In the genomic region with DNA sequence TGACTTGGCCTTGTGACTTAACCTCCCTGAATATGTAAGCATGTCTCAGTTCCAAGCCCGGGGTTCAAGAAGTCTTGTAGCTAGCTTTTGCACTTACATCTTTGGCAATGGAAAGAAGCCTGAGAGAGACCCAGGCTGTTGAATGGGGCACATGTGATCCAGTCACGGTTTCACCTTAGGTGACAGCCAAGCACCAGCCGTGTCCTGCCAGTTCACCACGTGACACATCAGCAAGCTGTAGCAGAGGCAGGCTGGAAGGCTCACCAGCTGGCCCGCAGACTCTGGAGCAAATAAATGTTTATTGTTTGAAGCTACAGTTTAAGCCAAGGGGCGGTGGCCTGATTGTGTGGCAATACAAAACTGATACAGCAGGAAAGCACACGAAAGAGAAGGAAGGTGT, we compare ENCODE assay signal across 18 mouse cellular contexts.
DNase-seq lines count a peak whose midpoint lies in the region; ATAC-seq and TF ChIP-seq lines count a peak whose summit lies in the region.
"Had no signal": no experiment of that assay in that cellular context is flagged by ENCODE, and none has a peak within 500 bp of the region (broad histone marks: within the 10 kb centered on the region; RNA-seq: fewer than 3 reads in every experiment).

No protein-coding gene starts in this region.

- no peaks in the 10 kb centered on the region for H3K79me2 ChIP-seq in CH12.LX (replicated peaks; ENCODE audit: control insufficient read depth, extremely low read depth, insufficient read depth, poor library complexity, severe bottlenecking)

- no peak for TF ChIP-seq RAD21 in CH12.LX (IDR thresholded peaks at IDR 0.05; ENCODE audit: low read depth, low read length)

- intact Hi-C loops in left cerebral cortex, postnatal 4 days (cut with DNase I) = no loop called here

- WGBS in forebrain, embryonic 11.5 days = 83% methylated on average over 7 of the region's 7 CpGs
- 70% methylated on average over 7 of the region's 7 CpGs for WGBS in midbrain, postnatal 0 days

- H3K36me3 ChIP-seq in CH12.LX (replicated peaks in 1 of 2; ENCODE audit: control insufficient read depth in 1 of 2, insufficient read depth in 1 of 2, low read length in 1 of 2) = peaks cover 0 to 20% of the 10 kb centered on the region in 2 experiments
- H3K36me3 ChIP-seq in forebrain, embryonic 11.5 days (ENCODE audit: control insufficient read depth, insufficient read depth, low read length) = no peaks in the 10 kb centered on the region
- no peaks in the 10 kb centered on the region for H3K36me3 ChIP-seq in midbrain, postnatal 0 days (ENCODE audit: insufficient read depth, low read length)
- H3K36me3 ChIP-seq: embryonic facial prominence, embryonic 12.5 days; heart, embryonic 15.5 days; limb, embryonic 10.5 days; liver, embryonic 15.5 days; midbrain, embryonic 15.5 days; stomach, embryonic 15.5 days had no signal

- H3K4me2 ChIP-seq in CH12.LX (ENCODE audit: insufficient read depth, low read depth, poor library complexity, severe bottlenecking) = no peak overlapping the region
- H3K4me2 ChIP-seq in forebrain, embryonic 11.5 days (ENCODE audit: low read depth, low read length, severe bottlenecking) = no peak overlapping the region
- H3K4me2 ChIP-seq in midbrain, postnatal 0 days (ENCODE audit: low read depth, low read length, poor library complexity, severe bottlenecking) = no peak overlapping the region
- H3K4me2 ChIP-seq: embryonic facial prominence, embryonic 12.5 days; heart, embryonic 15.5 days; midbrain, embryonic 15.5 days; stomach, embryonic 15.5 days had no signal

- in situ Hi-C loops in CH12.LX (cut with MboI; ENCODE audit: low pct_ligation_motif_present, low pct_unique_long_range_greater_than_20kb, low sequenced_read_pairs) = loop anchor here (25.0 kb wide), 1 partner anchor 734 kb away; no protein-coding TSS in a partner anchor

- peaks cover 5% of the 10 kb centered on the region for H3K9me3 ChIP-seq in CH12.LX (replicated peaks; ENCODE audit: low read length)
- no peaks in the 10 kb centered on the region for H3K9me3 ChIP-seq in forebrain, embryonic 11.5 days (ENCODE audit: control insufficient read depth, low read length)
- H3K9me3 ChIP-seq in midbrain, postnatal 0 days (ENCODE audit: low read length) = no peaks in the 10 kb centered on the region
- H3K9me3 ChIP-seq: embryonic facial prominence, embryonic 12.5 days; heart, embryonic 15.5 days; limb, embryonic 10.5 days; liver, embryonic 15.5 days; midbrain, embryonic 15.5 days; stomach, embryonic 15.5 days had no signal

- TF ChIP-seq EP300 in CH12.LX (IDR thresholded peaks at IDR 0.05; ENCODE audit: low read length) = no peak

- peaks cover 3 to 32% of the 10 kb centered on the region in 2 experiments for H3K4me1 ChIP-seq in CH12.LX (ENCODE audit: control insufficient read depth in 1 of 2, insufficient read depth in 2 of 2)
- peaks cover 4% of the 10 kb centered on the region; the same call in 1 of the 2 replicates for H3K4me1 ChIP-seq in forebrain, embryonic 11.5 days (replicated peaks; ENCODE audit: control insufficient read depth, insufficient read depth, low read length)
- no peaks in the 10 kb centered on the region for H3K4me1 ChIP-seq in midbrain, postnatal 0 days (ENCODE audit: insufficient read depth, low read length)

- TF ChIP-seq POLR2A in CH12.LX (IDR thresholded peaks at IDR 0.05; ENCODE audit: low read depth, low read length) = no peak

- no peak overlapping the region for H3K4me3 ChIP-seq in CH12.LX (replicated peaks in 1 of 3; ENCODE audit: low read depth in 2 of 3, low read length in 2 of 3, poor library complexity in 1 of 3)
- H3K4me3 ChIP-seq in forebrain, embryonic 11.5 days (ENCODE audit: low read depth, low read length) = no peak overlapping the region
- H3K4me3 ChIP-seq in midbrain, postnatal 0 days (ENCODE audit: low read depth, low read length) = no peak overlapping the region
- H3K4me3 ChIP-seq: embryonic facial prominence, embryonic 12.5 days; heart, embryonic 15.5 days; limb, embryonic 10.5 days; liver, embryonic 15.5 days; midbrain, embryonic 15.5 days; stomach, embryonic 15.5 days had no signal

- dilution Hi-C loops in CH12.LX (cut with MboI; ENCODE audit: extremely low pct_ligation_motif_present, extremely low pct_unique_long_range_greater_than_20kb, low sequenced_read_pairs) = no loop called here

- H3K9ac ChIP-seq in CH12.LX (ENCODE audit: insufficient read depth, low read depth) = no peak overlapping the region
- no peak overlapping the region for H3K9ac ChIP-seq in forebrain, embryonic 11.5 days (ENCODE audit: low read length)
- no peak overlapping the region for H3K9ac ChIP-seq in midbrain, postnatal 0 days (replicated peaks; ENCODE audit: low read length, poor library complexity, severe bottlenecking)
- H3K9ac ChIP-seq: embryonic facial prominence, embryonic 12.5 days; heart, embryonic 15.5 days; liver, embryonic 15.5 days; midbrain, embryonic 15.5 days; stomach, embryonic 15.5 days had no signal

- peak; percentile 25 for DNase-seq in left cerebral cortex, postnatal 4 days
- DNase-seq in left cerebral cortex, adult 18-20 months (ENCODE audit: low spot score in 2 of 2) = no peak
- DNase-seq in CH12.LX (ENCODE audit: extremely low read depth) = no peak
- peak; percentile 11 for DNase-seq in NIH3T3 (ENCODE audit: low read depth)
- DNase-seq in kidney, postnatal 25 days = peak; percentile 71 to 88
- DNase-seq in forebrain, embryonic 11.5 days (ENCODE audit: low spot score) = no peak
- DNase-seq in midbrain, postnatal 0 days (ENCODE audit: low spot score) = no peak
- DNase-seq: adrenal gland, adult 8-10 months; cerebellum, adult 11-12 months; gastrocnemius, postnatal 10 days had no signal

- H3K27me3 ChIP-seq in CH12.LX (replicated peaks) = no peaks in the 10 kb centered on the region
- no peaks in the 10 kb centered on the region for H3K27me3 ChIP-seq in forebrain, embryonic 11.5 days (ENCODE audit: control insufficient read depth, insufficient read depth, low read length)
- no peaks in the 10 kb centered on the region for H3K27me3 ChIP-seq in midbrain, postnatal 0 days (ENCODE audit: insufficient read depth, low read length)
- H3K27me3 ChIP-seq: embryonic facial prominence, embryonic 12.5 days; midbrain, embryonic 15.5 days had no signal

- no peak for ATAC-seq in forebrain, embryonic 11.5 days (replicated peaks; ENCODE audit: low FRiP score)
- no peak for ATAC-seq in midbrain, postnatal 0 days (ENCODE audit: low FRiP score)
- ATAC-seq: CD4-positive, CD25-positive, alpha-beta regulatory T cell, adult 4 months; hindbrain, postnatal 0 days; midbrain, embryonic 15.5 days had no signal

- TF ChIP-seq CTCF in CH12.LX (conservative IDR thresholded peaks at IDR 0.05 in 1 of 2, IDR thresholded peaks at IDR 0.05 in 1 of 2; ENCODE audit: low read depth in 2 of 2, low read length in 2 of 2) = no peak
- TF ChIP-seq CTCF in midbrain, postnatal 0 days (IDR thresholded peaks at IDR 0.05) = no peak

- H3K27ac ChIP-seq in CH12.LX (ENCODE audit: insufficient read depth, low read depth) = no peak overlapping the region
- no peak overlapping the region for H3K27ac ChIP-seq in forebrain, embryonic 11.5 days (ENCODE audit: low read depth, low read length)
- H3K27ac ChIP-seq in midbrain, postnatal 0 days (ENCODE audit: low read depth, low read length) = no peak overlapping the region
- H3K27ac ChIP-seq: embryonic facial prominence, embryonic 12.5 days; heart, embryonic 15.5 days; hindbrain, postnatal 0 days; limb, embryonic 10.5 days; liver, embryonic 15.5 days; midbrain, embryonic 15.5 days; stomach, embryonic 15.5 days had no signal

TF ChIP-seq in CH12.LX, 34 proteins besides CTCF, POLR2A, EP300 and RAD21:
- 0 out of 2 replicates have a peak, but pooled peaks have one; percentile 36 for TF ChIP-seq MAX (IDR thresholded peaks at IDR 0.05; ENCODE audit: low read length)
- peak; percentile 4; the same call in 1 of the 2 replicates for TF ChIP-seq NRF1 (IDR thresholded peaks at IDR 0.05; ENCODE audit: low read depth, low read length)
- TF ChIP-seq MYC (IDR thresholded peaks at IDR 0.05; ENCODE audit: low read depth, low read length) = no peak
- TF ChIP-seq JUND (conservative IDR thresholded peaks at IDR 0.05; ENCODE audit: low read depth, low read length) = no peak
- TF ChIP-seq USF1 (IDR thresholded peaks at IDR 0.05; ENCODE audit: low read depth, low read length) = peak; percentile 26; the same call in 1 of the 2 replicates
TF ChIP-seq in CH12.LX: peak in this region for 3.

Comparison
In these comparisons a context has a peak if more than half of its experiments do, and no peak if none do; other contexts are left out.
1. DNase-seq: peak in left cerebral cortex, postnatal 4 days (single experiment), NIH3T3 (single experiment) and kidney, postnatal 25 days (2 of 2); none in left cerebral cortex, adult 18-20 months (0 of 2), CH12.LX (single experiment), forebrain, embryonic 11.5 days (single experiment) and midbrain, postnatal 0 days (single experiment).